In the genomic region with DNA sequence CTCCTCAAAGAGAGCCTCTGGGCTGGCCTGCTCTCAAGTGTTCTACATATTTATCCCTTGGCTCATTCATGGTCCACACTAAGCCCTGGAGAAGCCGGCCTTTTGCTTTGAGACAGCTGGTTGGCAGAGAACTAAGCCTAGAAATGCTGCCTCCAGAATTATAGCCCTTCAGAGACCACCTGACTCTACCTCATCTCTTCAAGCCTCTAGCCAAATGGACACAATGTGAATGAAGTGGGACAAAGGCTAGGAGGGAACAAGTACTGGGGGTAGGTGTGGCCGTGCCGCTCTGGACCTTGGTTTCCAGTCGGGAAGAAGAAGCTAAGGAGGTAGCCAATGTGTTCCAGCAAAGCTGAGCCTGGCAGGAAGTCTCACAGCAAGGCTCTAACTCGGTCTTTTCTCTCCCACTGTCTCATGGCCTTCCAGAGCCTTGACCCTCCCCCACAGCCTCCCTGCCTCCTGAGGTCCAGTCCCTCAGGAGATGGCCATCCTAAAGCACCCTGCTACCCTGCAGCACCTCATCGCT, we compare ENCODE assay signal across 11 mouse cellular contexts. TPM values are rescaled to one million over a fixed set of nuclear protein-coding genes. Genes with fewer than 3 reads are reported as not detected.
DNase-seq lines count a peak whose midpoint lies in the region; ATAC-seq and TF ChIP-seq lines count a peak whose summit lies in the region.
"Had no signal": no experiment of that assay in that cellular context is flagged by ENCODE, and none has a peak within 500 bp of the region (broad histone marks: within the 10 kb centered on the region; RNA-seq: fewer than 3 reads in every experiment).

No protein-coding gene starts in this region.

- no peaks in the 10 kb centered on the region for H3K27me3 ChIP-seq in hindbrain, postnatal 0 days (ENCODE audit: insufficient read depth, low read length)
- H3K27me3 ChIP-seq in hindbrain, embryonic 14.5 days (ENCODE audit: control insufficient read depth, insufficient read depth, low read length) = no peaks in the 10 kb centered on the region
- no peaks in the 10 kb centered on the region for H3K27me3 ChIP-seq in E14TG2a.4 (ENCODE audit: insufficient read depth, low read length)
- H3K27me3 ChIP-seq: neural tube, embryonic 12.5 days had no signal

- TF ChIP-seq CTCF in hindbrain, postnatal 0 days (IDR thresholded peaks at IDR 0.05; ENCODE audit: low read depth) = no peak
- TF ChIP-seq CTCF in E14TG2a.4 (conservative IDR thresholded peaks at IDR 0.05; ENCODE audit: low read length) = no peak
- no peak for TF ChIP-seq CTCF in embryonic fibroblast, embryonic 13.5 days (IDR thresholded peaks at IDR 0.05; ENCODE audit: borderline replicate concordance, insufficient read depth, low read length)

- H3K4me2 ChIP-seq in hindbrain, postnatal 0 days (ENCODE audit: low read depth, low read length) = no peak overlapping the region
- no peak overlapping the region for H3K4me2 ChIP-seq in hindbrain, embryonic 14.5 days (replicated peaks)
- H3K4me2 ChIP-seq: neural tube, embryonic 12.5 days had no signal

- no peak for ATAC-seq in hindbrain, postnatal 0 days
- ATAC-seq in hindbrain, embryonic 14.5 days (ENCODE audit: low FRiP score) = no peak
- ATAC-seq: CD4-positive, CD25-positive, alpha-beta regulatory T cell, adult 4 months; liver, postnatal 0 days had no signal

- TF ChIP-seq POLR2A in embryonic fibroblast, embryonic 13.5 days (IDR thresholded peaks at IDR 0.05; ENCODE audit: low read depth, low read length) = no peak

- no peak overlapping the region for H3K4me3 ChIP-seq in hindbrain, postnatal 0 days (ENCODE audit: low read length)
- H3K4me3 ChIP-seq in hindbrain, embryonic 14.5 days (replicated peaks; ENCODE audit: low read length) = no peak overlapping the region
- H3K4me3 ChIP-seq in E14TG2a.4 (replicated peaks; ENCODE audit: low read length) = 0 out of 2 replicates have a peak overlapping the region, but pooled peaks have one; percentile 17
- H3K4me3 ChIP-seq in embryonic fibroblast, embryonic 13.5 days (ENCODE audit: insufficient read depth, low read length) = no peak overlapping the region
- H3K4me3 ChIP-seq: neural tube, embryonic 12.5 days had no signal

- 68% methylated on average over 6 of the region's 6 CpGs for WGBS in hindbrain, postnatal 0 days
- WGBS in hindbrain, embryonic 14.5 days = 80% methylated on average over 6 of the region's 6 CpGs

- H3K9me3 ChIP-seq in hindbrain, postnatal 0 days (ENCODE audit: low read length) = no peaks in the 10 kb centered on the region
- H3K9me3 ChIP-seq in hindbrain, embryonic 14.5 days (ENCODE audit: control insufficient read depth, low read length) = no peaks in the 10 kb centered on the region
- H3K9me3 ChIP-seq in E14TG2a.4 (ENCODE audit: low read length) = no peaks in the 10 kb centered on the region
- H3K9me3 ChIP-seq: neural tube, embryonic 12.5 days had no signal

- intact Hi-C loops in heart, postnatal 36 days (cut with DNase I) = loop anchor here (2.0 kb wide), 1 partner anchor 23 kb away; a partner anchor contains a TSS

- H3K27ac ChIP-seq in hindbrain, postnatal 0 days = peak overlapping the region; percentile 43
- H3K27ac ChIP-seq in hindbrain, embryonic 14.5 days = no peak overlapping the region
- H3K27ac ChIP-seq in embryonic fibroblast, embryonic 13.5 days (ENCODE audit: insufficient read depth, low read length) = peak overlapping the region; percentile 88
- H3K27ac ChIP-seq: neural tube, embryonic 12.5 days had no signal

- peaks cover 57% of the 10 kb centered on the region for H3K36me3 ChIP-seq in hindbrain, postnatal 0 days (ENCODE audit: insufficient read depth, low read length)
- peaks cover 88% of the 10 kb centered on the region for H3K36me3 ChIP-seq in hindbrain, embryonic 14.5 days (replicated peaks; ENCODE audit: control insufficient read depth, insufficient read depth)
- peaks cover 92% of the 10 kb centered on the region for H3K36me3 ChIP-seq in E14TG2a.4 (ENCODE audit: insufficient read depth, low read length)

- H3K4me1 ChIP-seq in hindbrain, postnatal 0 days (ENCODE audit: insufficient read depth, low read length) = peaks cover 4% of the 10 kb centered on the region
- H3K4me1 ChIP-seq in hindbrain, embryonic 14.5 days (replicated peaks; ENCODE audit: control insufficient read depth, insufficient read depth, low read length) = peaks cover 5% of the 10 kb centered on the region; the same call in 1 of the 2 replicates
- peaks cover 48% of the 10 kb centered on the region for H3K4me1 ChIP-seq in E14TG2a.4 (replicated peaks; ENCODE audit: low read depth, low read length)
- H3K4me1 ChIP-seq in embryonic fibroblast, embryonic 13.5 days (ENCODE audit: control insufficient read depth, insufficient read depth, low read length) = peaks cover 11% of the 10 kb centered on the region

- DNase-seq in heart, adult 11 months = peak; percentile 93
- DNase-seq in heart, postnatal 36 days = no peak
- DNase-seq in hindbrain, postnatal 0 days (ENCODE audit: low spot score) = no peak
- no peak for DNase-seq in hindbrain, embryonic 14.5 days (ENCODE audit: low spot score)
- DNase-seq in cerebellum, adult 18-20 months = no peak

- no peak overlapping the region for H3K9ac ChIP-seq in hindbrain, postnatal 0 days (replicated peaks; ENCODE audit: low read length)
- H3K9ac ChIP-seq in hindbrain, embryonic 14.5 days = no peak overlapping the region
- H3K9ac ChIP-seq: liver, postnatal 0 days; neural tube, embryonic 12.5 days had no signal

RNA-seq across cellular contexts. Expression of a gene that starts 4.9 kb away (rescaled TPM):
- total RNA-seq in heart, postnatal 36 days (2021) = under 1 TPM; 0.61 to 0.68 TPM
- 0.79 and 1.8 TPM in 2 replicates for total RNA-seq in hindbrain, postnatal 0 days (2014; rRNA removed)
- 0.63 and 0.74 TPM in 2 replicates for polyA plus RNA-seq in hindbrain, postnatal 0 days (2015; fragmentation: Nextera tagmentation; extraction: Ambion mirVana)
- polyA plus RNA-seq in hindbrain, embryonic 14.5 days (2014; fragmentation: Nextera tagmentation; extraction: Ambion mirVana) = 0.91 and 1.5 TPM in 2 replicates
- polyA plus RNA-seq in embryonic fibroblast, embryonic 13.5 days (2011; ENCODE audit: insufficient read length, low read depth, missing spikeins) = not detected in 2 replicates
- total RNA-seq: gastrocnemius, postnatal 36 days had no signal

RNA-seq across cellular contexts. Expression of a gene that starts 23.3 kb away (rescaled TPM):
- 10 to 100 TPM; 20.0 to 20.6 TPM for total RNA-seq in heart, postnatal 36 days (2021)
- 142 and 156 TPM in 2 replicates for total RNA-seq in hindbrain, postnatal 0 days (2014; rRNA removed)
- polyA plus RNA-seq in hindbrain, postnatal 0 days (2015; fragmentation: Nextera tagmentation; extraction: Ambion mirVana) = 197 and 199 TPM in 2 replicates
- 230 and 231 TPM in 2 replicates for polyA plus RNA-seq in hindbrain, embryonic 14.5 days (2014; fragmentation: Nextera tagmentation; extraction: Ambion mirVana)
- polyA plus RNA-seq in embryonic fibroblast, embryonic 13.5 days (2011; ENCODE audit: insufficient read length, low read depth, missing spikeins) = 56.2 and 77.9 TPM in 2 replicates

RNA-seq across cellular contexts. Expression of a gene that starts 34.8 kb away (rescaled TPM):
- total RNA-seq in heart, postnatal 36 days (2021) = 1,000 to 10,000 TPM; 1,903 to 1,946 TPM
- total RNA-seq in hindbrain, postnatal 0 days (2014; rRNA removed) = 327 and 332 TPM in 2 replicates
- polyA plus RNA-seq in hindbrain, postnatal 0 days (2015; fragmentation: Nextera tagmentation; extraction: Ambion mirVana) = 304 and 312 TPM in 2 replicates
- 148 TPM in 2 replicates for polyA plus RNA-seq in hindbrain, embryonic 14.5 days (2014; fragmentation: Nextera tagmentation; extraction: Ambion mirVana)
- 21.8 and 23.1 TPM in 2 replicates for polyA plus RNA-seq in embryonic fibroblast, embryonic 13.5 days (2011; ENCODE audit: insufficient read length, low read depth, missing spikeins)

RNA-seq across cellular contexts. Expression of a gene that starts 38.1 kb away (rescaled TPM):
- total RNA-seq in heart, postnatal 36 days (2021) = 100 to 1,000 TPM; 196 to 202 TPM
- 1,072 and 1,222 TPM in 2 replicates for total RNA-seq in hindbrain, postnatal 0 days (2014; rRNA removed)
- polyA plus RNA-seq in hindbrain, postnatal 0 days (2015; fragmentation: Nextera tagmentation; extraction: Ambion mirVana) = 1,792 and 1,891 TPM in 2 replicates
- 1,642 and 1,896 TPM in 2 replicates for polyA plus RNA-seq in hindbrain, embryonic 14.5 days (2014; fragmentation: Nextera tagmentation; extraction: Ambion mirVana)
- 614 and 763 TPM in 2 replicates for polyA plus RNA-seq in embryonic fibroblast, embryonic 13.5 days (2011; ENCODE audit: insufficient read length, low read depth, missing spikeins)

RNA-seq across cellular contexts. Expression of a gene that starts 38.2 kb away (rescaled TPM):
- total RNA-seq in heart, postnatal 36 days (2021) = 1 to 10 TPM; 5.9 to 7.7 TPM
- 6.1 and 9.5 TPM in 2 replicates for total RNA-seq in hindbrain, postnatal 0 days (2014; rRNA removed)
- 7.8 and 8.3 TPM in 2 replicates for polyA plus RNA-seq in hindbrain, postnatal 0 days (2015; fragmentation: Nextera tagmentation; extraction: Ambion mirVana)
- polyA plus RNA-seq in hindbrain, embryonic 14.5 days (2014; fragmentation: Nextera tagmentation; extraction: Ambion mirVana) = 16.8 and 18.0 TPM in 2 replicates
- polyA plus RNA-seq in embryonic fibroblast, embryonic 13.5 days (2011; ENCODE audit: insufficient read length, low read depth, missing spikeins) = 69.2 and 71.0 TPM in 2 replicates
